Mouse (Mus musculus) induced T-regulatory cell, adult 2 months (primary cell): Measurements from ENCODE around the gene Reps1.

Source experiments
- DNase-seq: peaks from one replicate; pipeline ENCODE4 v3.0.0-alpha.2; 2012; ENCODE audit warnings: low read depth

The Reps1 gene

DNA sequence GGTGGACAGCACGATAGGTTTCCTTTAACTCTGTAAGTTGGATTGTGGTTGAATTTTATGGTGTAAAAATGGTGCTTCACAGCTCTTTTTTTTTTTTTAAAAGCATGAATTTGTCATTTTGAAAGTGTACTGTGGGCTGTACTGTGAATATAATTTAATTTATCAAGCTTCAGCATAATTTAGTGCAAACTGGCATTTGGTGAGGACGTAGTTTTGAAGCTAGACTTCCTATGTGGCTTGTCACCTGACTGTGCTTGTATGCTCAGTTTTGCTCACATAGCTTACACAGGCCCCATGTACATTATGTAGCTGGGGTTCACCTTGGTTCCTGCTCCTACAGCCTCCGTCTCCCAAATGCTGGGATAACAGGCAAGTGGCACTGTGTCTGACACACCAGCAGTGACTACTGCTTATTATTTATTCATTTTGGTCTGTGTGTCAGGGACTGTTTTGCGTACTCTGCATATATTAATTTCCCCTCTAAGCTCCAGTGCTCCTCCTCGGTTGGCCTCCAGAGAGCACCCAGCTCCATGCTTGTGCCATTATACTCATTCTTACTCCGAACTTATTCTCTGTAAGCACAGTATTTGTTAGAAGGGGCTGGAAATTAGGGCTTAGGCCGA is 9.1 kb downstream of the Reps1 start:
- DNase-seq = peak; percentile 73

DNA sequence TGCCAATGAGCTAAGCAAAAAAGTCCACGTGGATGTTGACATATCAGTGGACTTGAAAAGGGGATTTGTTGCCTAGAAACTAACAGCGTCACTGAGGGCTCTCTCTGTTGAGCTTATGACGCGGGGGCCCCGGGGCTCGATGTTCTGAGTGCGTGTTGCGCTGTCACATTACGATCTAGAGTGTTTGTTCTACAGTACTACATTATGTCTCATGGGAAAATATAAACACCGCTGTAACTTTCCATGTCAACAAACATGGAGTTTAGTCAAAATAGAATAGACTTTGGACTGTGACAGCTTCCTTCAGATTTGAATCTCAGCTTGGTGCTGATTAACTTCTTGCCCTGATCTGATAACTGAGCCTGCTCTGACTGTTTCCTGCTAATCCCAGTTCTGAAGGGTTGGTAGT is 10.4 kb downstream of the Reps1 start:
- DNase-seq = peak; percentile 59

DNA sequence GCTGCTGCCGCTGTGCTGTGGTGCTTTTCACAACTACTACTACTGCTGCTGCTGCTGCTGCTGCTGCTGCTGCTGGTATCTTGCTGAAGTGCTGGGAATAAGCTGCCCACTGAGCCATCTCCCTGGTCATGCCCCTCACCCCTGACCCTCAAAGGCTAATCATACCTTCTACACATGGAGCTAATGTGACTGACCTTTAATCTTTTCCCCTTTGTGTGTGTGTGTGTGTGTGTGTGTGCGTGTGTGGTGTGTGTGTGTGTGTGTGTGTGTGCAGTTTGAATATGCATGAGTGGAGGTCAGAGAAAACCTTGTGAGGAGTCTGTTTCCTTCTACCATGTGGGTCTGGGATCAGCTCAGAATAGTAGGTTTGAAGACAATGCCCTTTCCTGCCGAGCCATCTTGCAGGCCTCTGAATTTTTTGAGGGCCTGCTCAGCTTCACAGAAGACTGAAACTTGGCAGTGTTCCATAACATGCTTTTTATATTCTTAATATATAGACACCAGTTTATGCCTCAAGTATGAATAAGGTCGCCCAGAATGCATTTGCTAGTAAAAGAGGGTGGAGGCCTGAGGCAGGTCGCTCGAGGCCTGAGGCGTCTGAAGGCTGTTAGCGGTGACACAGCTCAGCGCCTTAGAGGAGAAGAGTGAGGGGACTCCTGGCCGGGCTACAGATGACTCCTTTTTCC is 12.2 kb downstream of the Reps1 start:
- no peak for DNase-seq

DNA sequence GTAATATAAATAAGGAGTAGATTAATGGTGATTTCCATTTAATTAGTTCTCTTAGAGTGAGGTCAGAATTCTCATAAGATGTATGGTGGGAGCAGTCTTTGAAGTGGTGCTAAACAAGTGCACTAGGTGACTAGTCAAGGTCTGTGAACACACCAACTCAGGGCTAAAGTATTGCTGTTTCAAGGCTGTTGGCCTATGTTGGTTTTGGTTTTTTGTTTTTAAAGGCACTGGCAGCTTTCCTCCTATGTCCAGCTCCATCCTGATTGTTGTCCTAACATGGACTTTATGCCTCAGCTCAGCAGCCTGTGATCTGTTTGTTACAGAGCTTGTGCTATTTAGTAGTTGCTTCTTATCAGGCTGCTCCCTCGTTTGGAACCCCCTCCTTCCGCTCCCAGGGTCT is 13.2 kb downstream of the Reps1 start:
- no peak for DNase-seq

DNA sequence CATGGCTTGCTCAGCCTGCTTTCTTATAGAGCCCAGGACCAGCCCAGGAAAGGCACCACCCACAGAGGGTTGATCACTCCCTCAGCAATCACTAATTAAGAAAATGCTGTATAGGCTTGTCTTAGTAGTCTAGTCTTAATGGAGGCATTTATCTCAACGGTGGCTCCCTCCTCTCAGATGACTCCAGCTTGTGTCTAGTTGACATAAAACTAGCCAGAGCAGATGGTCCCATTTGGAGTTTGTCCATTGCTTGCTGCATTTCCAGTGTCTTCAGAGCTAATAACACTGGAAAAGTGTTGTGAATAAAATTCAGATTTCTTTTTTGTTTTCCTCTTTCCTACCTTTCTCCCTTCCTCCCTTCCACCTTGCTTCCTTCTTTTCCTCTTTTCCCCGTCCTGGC is 13.9 kb downstream of the Reps1 start:
- DNase-seq = no peak

DNA sequence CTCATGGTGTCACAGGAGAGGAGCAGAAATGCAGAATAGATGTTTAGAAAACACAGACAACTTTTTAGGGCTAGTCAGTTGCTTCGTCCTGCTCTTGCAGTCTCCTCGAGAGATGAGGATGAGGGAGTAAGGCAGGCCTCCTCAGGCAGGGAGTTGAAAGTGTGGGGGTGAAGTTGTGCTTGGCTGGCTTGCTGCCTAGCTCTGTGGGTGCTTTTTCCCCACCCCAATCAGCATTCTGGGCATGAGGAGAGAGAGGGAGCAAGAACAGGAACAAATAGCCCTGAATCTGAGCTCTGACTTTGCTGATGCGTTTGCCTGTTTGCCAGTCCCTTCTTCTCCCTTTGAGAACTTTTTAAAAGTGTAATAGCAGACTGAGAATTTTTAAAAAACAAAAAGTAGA is 14.5 kb downstream of the Reps1 start:
- no peak for DNase-seq

DNA sequence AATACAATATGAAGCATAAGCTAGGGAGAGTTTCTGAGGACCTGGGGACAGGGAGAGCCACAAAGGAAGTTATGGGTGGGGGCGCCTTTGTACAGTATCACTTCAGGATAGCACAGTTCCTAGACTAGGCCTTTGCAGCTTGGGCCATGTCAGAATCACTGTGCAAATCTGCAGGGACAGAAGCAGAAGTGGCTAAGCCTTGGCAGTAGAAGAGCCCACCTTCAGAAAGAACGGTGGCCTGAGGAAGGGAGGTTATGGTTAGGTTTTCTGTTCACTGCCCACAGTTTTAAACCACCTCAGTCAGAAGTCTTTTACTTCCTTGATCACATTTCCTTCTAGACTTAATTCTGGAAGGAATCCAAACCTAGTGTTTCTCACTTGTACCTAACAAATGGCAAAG is 15.0 kb downstream of the Reps1 start:
- no peak for DNase-seq

DNA sequence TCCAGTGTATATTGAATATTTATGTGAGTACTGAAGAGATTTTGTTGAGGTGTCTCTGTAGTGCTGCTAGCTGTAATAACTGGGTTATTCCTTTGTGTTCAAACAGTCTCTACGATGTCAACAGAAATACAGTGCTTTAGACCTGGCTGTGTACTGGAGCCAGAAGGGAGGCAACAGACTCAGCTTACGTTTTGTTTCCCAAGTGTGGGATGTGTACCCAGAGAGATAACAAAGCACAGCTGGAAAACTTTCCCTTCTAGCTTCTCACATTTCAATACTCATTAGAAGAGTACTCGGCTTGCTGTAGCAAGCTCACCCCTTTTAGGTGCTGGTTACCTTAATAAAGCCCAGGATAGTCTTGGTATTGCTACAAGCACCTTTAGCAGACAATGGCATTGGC is 17.2 kb downstream of the Reps1 start:
- no peak for DNase-seq

DNA sequence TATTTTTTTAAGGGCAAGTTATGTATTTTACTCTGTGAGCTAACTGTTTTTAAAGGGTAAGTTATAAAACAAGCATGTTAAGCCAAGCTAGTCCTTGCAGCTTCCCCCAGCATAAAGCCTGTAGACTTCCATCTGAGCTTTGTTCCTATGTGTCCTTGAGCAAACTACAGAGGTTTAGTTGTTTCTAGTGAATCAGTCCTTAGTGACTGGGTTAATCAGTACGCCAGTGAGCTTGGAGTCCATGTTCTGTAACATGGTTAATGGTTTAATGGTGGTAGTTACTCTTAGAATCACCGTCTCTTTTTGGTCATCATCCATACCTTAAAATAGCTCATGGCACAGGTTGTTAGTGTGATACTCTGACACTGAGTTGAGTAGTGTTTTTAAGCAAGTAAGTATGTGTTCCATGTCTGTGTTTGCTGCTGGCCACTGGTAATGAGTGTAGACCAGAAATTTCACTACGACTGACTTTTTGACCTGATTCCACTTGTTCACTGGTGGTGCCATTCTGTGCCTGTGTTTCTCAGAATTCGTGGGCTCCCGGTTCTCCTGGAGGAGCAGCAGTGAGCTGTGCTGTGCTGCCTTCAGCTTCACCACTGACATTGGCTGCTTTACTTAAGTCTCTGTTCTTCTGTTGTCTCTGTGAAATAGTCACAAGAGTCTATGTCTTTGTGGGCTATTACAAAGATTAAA is 18.9 kb downstream of the Reps1 start:
- no peak for DNase-seq

DNA sequence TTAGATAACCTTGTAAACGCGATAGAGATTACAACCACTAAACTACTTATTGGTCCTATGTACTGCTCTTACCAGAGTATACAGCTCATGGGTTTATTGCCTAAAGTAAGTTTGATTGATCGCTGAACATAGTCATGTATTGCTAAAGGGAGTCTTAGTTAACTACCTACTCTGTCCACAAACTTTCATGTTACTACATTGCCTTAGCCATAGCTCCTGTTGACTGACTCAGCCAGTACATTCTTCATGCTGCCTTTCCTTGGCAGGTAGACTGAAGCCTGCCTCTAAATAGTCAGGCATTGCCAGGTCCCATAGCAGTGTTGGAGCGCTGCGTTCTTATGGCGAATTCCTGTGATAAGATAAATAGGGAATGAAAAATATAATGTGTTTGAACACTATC is 20.2 kb downstream of the Reps1 start:
- no peak for DNase-seq

DNA sequence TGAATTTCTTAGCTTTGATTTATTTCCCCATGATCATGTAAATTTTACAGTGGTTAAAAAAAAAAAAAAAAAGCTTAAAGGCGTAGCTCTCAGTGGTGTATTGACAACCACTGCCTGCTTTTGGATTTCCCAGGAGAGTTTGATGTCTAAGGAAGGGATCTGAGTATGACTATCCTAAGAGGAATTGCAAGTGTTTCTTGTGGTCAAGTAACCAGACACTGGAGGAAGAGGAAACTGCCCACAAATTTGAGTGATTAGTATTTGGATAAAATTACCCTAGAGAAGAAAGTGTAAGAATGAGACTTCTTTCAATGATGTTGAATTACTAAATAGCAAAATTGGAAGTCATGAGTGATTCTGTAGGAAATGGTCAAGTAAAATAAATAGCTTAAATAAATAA is 25.9 kb downstream of the Reps1 start:
- no peak for DNase-seq

DNA sequence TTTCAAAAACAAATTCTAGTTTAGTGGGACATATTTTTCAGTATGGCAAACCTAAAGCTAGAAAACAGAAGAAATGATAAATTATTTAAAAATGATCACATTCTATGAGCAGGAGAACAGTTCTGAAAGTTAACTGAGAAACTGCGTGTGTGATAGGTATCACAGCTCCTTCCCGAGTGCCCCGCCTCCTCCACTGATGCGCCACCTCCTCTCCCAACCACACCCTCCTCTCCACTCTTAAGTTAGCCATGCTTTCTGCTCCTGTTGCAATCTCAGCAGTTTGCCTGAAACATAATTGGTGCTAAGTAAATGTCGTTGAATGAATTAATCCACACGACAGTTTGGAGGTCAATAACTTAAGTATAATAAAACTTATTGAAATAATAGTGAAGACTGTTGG is 27.1 kb downstream of the Reps1 start:
- no peak for DNase-seq

DNA sequence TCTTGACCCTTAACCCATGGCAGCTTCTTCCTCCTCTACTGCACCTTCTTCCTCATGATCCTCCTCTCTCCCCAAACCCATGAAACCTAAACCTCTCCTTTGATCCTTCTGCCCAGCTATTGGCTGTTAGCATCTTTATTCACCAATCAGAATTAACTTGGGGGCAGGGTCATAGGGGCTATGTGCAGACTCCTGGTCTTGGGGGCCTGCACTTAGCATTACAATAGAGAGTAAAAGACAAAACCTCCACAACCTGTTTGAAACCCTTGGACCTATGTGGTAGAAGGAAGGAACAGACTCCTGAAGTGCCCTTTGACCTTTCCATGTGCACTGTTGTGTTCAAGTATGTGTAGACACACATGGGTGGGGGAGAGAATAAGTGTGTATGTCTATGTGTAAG is 35.0 kb downstream of the Reps1 start:
- no peak for DNase-seq

DNA sequence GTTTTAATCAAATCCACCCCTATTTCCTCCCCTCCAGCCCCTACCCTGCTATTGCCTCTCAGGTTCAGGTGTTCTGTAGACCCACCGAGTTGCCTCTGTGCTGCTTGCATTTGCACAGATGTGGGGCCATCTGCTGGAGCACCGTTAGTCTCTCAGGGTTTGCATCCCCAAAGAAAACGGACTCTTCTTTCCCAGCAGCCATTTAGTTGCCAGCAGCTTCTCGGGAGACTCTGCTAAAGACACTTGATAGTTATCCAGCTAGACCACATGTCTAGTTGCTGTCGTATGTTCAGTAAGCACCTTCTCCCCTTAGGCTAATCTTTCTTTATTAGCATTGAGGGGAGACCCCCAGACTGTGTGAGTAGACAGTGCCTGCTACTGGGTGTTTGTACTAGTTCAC is 46.5 kb downstream of the Reps1 start:
- DNase-seq = no peak

DNA sequence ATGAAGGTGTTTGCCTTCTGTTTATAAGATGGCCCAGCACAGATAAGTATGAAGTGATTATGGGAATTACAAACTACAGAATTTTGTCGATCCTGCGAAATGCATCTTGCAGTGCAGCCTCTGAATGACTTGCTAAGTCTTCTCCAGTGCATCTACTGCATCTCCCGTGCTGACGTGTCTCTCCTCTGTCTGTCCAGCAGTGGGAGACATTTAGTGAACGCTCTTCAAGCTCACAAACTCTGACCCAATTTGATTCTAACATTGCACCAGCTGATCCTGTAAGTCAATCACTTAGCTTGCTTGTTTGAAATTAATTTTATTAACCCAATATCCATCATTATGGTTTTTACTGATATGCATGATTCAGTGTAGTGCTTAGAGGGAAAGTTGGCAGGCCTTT is 51.8 kb downstream of the Reps1 start:
- peak; percentile 44 for DNase-seq

DNA sequence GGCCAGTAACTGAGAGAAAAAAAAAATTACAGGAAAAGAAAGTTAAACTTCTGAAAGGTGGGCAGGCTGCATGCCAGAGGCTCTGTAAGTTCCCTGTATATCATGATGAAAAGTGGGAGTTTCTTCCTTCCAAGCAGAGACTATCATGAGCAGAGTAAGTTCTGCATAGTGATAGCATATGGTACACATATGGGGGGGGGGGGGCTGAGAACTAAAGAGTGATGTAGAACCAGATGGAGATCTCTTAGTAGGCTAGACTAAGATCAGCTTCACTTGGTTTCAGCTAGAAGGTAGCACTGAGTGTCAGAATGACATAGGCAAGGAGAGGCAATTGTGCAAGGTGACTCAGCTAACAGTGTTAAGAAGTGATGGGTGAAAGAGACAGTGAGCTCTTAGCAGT is 55.3 kb downstream of the Reps1 start:
- no peak for DNase-seq

DNA sequence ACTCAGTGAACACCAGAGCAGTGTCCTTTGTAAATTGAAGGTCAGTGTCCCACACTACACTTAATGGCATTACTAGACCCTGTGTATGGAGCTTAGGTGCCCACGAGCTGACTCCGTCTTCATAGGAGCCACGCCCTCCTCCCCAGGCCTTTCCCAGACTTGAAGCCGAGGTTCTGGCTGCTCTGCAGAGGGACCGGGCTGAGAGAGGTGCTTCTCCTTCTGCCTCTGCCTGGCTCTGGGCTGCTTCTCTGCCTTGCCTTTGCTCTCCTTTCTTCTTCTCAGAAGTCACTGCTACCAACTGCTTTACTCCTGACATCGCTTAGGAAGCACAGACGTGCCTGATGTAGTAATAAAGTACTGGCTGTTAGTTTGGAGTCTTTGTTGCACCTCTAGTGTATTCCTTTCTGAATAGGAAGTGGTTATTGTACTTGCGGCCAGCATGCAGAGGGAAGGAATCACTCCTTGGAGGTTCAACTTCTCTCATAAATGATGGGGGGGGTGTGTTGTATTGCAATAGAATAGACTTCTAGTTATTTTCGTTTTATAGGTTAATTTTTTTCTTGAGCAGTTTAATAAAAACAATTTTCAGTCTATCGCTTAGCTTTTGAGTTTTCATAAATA is 57.9 kb downstream of the Reps1 start:
- no peak for DNase-seq

DNA sequence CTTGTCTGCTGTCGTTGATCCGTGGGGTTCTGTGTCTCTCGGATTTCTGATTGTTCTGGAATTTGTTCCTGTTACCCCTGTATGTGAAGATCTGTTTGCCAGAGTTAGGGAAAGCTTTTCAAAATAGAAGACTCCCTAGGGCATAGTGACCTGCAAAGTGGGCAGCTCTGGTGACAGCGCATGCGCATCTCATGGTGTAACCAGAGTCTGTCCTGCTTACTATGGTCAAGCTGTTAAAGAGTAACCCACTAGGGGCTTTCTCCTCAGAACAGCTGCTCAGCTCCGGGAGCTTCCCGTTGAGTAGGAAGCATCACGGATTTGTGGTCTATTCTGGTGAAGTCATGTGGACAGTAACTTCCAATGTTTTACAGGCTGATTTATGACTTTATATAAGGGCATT is 62.7 kb downstream of the Reps1 start:
- DNase-seq = no peak

DNA sequence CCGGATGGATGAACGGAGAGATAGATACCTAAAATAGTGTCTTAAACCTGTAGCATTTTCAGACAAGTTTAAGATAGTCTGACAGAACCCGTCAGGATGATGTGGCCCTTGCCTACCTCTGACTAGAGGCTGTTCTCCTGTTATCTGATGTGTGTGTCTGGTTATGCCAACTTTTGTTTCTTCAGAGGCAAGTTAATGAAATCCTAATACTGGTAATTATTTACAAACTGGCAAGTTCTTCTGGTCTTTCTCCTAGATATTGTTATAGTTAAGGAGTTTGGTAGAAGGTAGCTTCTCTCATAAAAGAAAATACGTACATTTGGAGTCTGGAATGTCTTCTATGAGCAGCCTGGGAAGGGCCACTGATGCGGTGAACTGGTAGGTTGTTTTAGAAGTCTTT is 74.6 kb downstream of the Reps1 start:
- no peak for DNase-seq

DNA sequence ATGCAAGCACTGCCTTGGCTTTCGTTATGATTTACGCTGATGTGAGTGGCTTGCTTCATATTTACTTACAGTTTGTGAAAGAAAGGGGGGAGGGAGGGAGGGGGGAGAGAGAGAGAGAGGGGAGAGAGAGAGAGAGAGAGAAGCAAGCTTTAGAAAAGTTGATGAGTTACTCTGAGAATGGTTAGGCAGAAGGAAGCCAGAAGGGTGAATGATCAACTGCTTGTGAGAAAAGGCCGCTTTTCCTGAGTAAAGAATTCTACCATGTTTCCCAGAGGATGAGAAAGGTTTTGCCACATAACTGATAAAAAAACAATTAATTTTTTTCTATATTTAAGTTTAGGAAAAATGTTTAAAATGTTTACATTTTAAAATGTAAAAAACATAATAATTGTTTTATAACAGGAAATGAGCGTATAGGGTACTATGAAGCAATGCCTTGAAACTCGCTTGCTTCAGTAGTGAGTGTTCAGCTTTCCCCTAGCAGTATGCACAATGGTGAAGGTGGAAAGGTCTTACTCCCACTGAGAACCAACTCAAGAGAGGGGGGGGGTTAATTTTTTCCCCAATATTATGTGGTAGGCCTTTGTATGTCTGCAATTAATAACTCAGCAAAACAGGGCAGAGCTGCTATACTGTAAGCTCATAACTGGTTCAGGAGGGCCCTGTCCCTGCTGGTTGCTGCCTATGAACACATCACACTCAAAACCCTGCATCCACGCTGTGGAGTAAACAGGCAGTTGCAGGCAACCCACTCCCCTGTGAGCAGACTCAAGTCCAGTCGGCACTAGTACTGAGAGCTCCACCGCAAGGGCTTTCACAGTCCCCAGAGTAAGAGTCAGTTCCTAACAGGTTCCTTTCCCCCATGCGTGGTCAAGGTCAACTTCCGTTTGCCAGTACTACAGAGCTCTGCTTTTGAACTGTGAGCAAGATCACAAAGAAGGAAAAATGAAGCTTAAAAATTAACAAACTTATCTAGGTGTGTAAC is 76.3 kb downstream of the Reps1 start:
- no peak for DNase-seq

DNA sequence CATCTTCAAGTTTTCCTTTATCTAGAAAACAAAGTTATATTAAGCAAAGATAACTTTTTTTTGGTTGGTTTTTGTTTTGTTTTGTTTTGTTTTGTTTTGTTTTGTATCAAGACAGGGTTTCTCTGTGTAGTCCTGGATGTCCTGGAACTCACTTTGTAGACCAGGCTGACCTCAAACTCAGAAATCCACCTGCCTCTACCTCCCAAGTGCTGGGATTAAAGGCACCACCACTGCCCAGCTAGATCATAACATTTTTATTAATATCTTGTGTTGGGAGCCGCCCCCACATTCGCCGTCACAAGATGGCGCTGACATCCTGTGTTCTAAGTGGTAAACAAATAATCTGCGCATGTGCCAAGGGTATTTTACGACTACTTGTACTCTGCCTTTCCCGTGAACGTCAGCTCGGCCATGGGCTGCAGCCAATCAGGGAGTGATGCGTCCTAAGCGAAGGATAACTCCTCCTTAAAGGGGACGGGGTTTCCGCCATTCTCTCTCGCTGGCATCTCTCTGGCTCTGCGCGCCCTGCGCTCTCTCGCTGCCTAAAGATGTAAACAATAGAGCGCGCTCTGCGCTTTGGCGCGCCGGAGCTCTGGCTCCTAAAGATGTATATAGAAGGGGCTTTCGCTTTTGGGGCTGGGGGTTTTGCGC is 83.3 kb downstream of the Reps1 start:
- peak; percentile 50 for DNase-seq
